Mouse (Mus musculus) kidney, postnatal 0 days (tissue): ENCODE measurements around the gene Slc38a4. TPM values are rescaled to one million over a fixed set of nuclear protein-coding genes. Genes with fewer than 3 reads are reported as not detected.
A peak's percentile ranks its signal among the peaks of the same experiment; 100 is the strongest.

Experiments used
- ATAC-seq: fragments of 200-750 bp; cut with Nextera tagmentation; replicated peaks from 2 replicates; pipeline ENCODE4 v1.8.0; 2017; ENCODE audit warnings: low read depth, moderate number of reproducible peaks, moderate TSS enrichment, moderate library complexity; ENCODE audit not compliant: low FRiP score
- DNase-seq: peaks from one replicate; pipeline ENCODE4 v3.0.0-alpha.2; 2016; ENCODE audit warnings: low spot score
- H3K27ac ChIP-seq: fragments of 300-500 bp; sonication (generic); 2 replicates; pipeline ENCODE4 v1.5.1; 2014; ENCODE audit warnings: mild to moderate bottlenecking
- H3K27me3 ChIP-seq: fragments of 300-500 bp; sonication (generic); 2 replicates; pipeline ENCODE4 v1.6.1; 2014; ENCODE audit warnings: low read length, mixed read lengths; ENCODE audit not compliant: insufficient read depth
- H3K36me3 ChIP-seq: fragments of 300-500 bp; sonication (generic); 2 replicates; pipeline ENCODE4 v1.6.1; 2014; ENCODE audit warnings: low read length, mixed read lengths; ENCODE audit not compliant: insufficient read depth
- H3K4me1 ChIP-seq: fragments of 300-500 bp; sonication (generic); replicated peaks from 2 replicates; pipeline ENCODE4 v1.6.1; 2014; ENCODE audit warnings: antibody characterized with exemption, low read length, mixed read lengths; ENCODE audit not compliant: insufficient read depth
- H3K4me2 ChIP-seq: fragments of 300-500 bp; sonication (generic); 2 replicates; pipeline ENCODE4 v1.6.1; 2014; ENCODE audit warnings: mild to moderate bottlenecking, low read length, moderate library complexity, mixed read lengths
- H3K4me3 ChIP-seq: fragments of 300-500 bp; sonication (generic); replicated peaks from 2 replicates; pipeline ENCODE4 v1.5.1; 2014; ENCODE audit warnings: low read depth, low read length
- H3K9ac ChIP-seq: fragments of 300-500 bp; sonication (generic); 2 replicates; pipeline ENCODE4 v1.6.1; 2014; ENCODE audit warnings: low read depth, low read length
- H3K9me3 ChIP-seq: fragments of 300-500 bp; sonication (generic); replicated peaks from 2 replicates; pipeline ENCODE4 v1.6.1; 2016; ENCODE audit warnings: low read length, inconsistent platforms, mixed read lengths
- CTCF ChIP-seq: IDR thresholded peaks from 2 replicates; pipeline ENCODE4 v1.5.1; 2016; ENCODE audit warnings: antibody characterized with exemption, low read depth, mild to moderate bottlenecking, moderate library complexity
- WGBS: fragments of 180-500 bp; shearing (Covaris S2); extraction: QIAGEN DNeasy Blood & Tissue Kit; methylation state at CpG from one replicate; pipeline ENCODE4 v1.1.7; 2014; 5-methylcytosine and 5-hydroxymethylcytosine counted together
- polyA plus RNA-seq: library from polyadenylated mRNA; unstranded; fragments of >200 nt; fragmentation: Nextera tagmentation; extraction: Ambion mirVana; gene quantifications from 2 replicates; pipeline ENCODE4 v1.2.1, GENCODE M21; 2015

The Slc38a4 gene
- polyA plus RNA-seq, 1 experiment from 2014 or later: 38.4 TPM

DNA sequence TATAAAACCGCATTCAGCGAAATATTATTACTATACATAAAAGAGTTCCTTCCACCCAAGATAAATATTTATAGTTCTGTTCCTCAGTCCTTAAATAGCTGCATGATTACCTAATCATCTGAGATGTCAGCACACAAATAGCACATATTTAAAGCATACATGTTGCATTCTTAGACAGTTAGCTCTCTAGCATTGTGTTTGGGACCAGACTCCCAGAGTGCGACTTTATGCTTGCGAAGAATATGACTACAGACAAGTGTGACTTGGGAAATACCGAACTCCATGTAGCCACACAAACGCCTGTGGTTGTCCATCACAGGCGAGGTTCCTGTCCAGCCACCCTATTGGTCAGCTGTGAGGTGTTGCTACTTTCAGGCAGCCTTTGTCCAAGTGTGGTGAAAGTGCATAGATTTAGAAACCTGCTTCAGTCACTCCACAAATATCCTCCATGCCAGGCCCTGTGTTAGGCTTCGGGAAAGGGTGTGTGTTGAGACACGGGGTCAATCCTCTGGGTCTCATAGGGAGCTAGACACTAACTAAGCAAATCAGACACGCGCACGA, 40.6 kb downstream of the Slc38a4 start:
- no peak for TF ChIP-seq CTCF
- Histone ChIP-seq H3K4me3 (no peak overlapping the region), H3K36me3 (peaks cover 6% of the 10 kb centered on the region; the same call in 1 of the 2 replicates), H3K27ac (no peak overlapping the region), H3K9me3 (no peaks in the 10 kb centered on the region), H3K4me1 (no peaks in the 10 kb centered on the region), H3K27me3 (no peaks in the 10 kb centered on the region), H3K9ac (no peak overlapping the region), H3K4me2 (no peak overlapping the region)
- WGBS: 93% methylated on average over 12 of the region's 12 CpGs
- DNase-seq (no peak), ATAC-seq (no peak)

DNA sequence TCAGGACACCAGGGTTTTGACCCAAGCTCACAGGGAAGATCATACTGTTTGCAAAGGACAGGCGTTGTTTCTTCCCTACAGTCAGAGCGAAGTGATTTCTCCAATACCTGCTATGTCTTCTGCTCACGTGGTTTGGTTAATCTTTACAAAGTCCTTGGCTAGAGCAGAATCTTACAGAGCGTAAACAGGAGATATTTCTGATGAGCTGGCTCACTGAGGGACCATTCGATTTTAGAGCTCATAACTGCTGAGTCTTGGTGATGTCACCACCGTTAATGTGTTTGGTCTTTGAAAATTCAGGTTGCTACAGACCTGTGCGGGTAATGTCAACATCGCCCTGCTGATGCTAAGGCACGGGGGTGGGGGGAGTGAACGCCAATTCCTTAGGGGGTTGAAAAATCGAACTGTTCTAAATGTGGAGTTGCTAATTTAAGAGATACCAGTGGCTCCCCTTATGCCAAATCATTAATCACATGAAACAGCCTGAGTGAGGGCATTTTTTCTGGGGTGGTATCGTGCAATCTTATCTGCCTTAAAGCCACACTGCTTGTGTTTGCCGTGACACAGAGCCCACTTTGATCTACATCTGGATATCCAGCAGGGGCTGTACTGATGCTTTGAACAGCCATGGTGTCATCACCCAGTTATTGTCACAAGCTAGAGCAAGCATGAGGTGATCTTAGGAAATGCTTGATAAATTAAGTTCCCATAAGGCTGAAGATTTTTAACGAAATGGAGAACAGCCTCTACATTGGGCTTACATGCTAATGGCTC, 44.0 kb downstream of the Slc38a4 start:
- no peak overlapping the region for H3K4me2 ChIP-seq
- H3K27ac ChIP-seq: no peak overlapping the region
- no peaks in the 10 kb centered on the region for H3K4me1 ChIP-seq
- no peak overlapping the region for H3K4me3 ChIP-seq
- peaks cover 6% of the 10 kb centered on the region; the same call in 1 of the 2 replicates for H3K36me3 ChIP-seq
- no peak overlapping the region for H3K9ac ChIP-seq
- no peak for ATAC-seq
- WGBS: 79% methylated on average over 14 of the region's 14 CpGs
- no peak for TF ChIP-seq CTCF
- H3K9me3 ChIP-seq: no peaks in the 10 kb centered on the region
- no peaks in the 10 kb centered on the region for H3K27me3 ChIP-seq
- DNase-seq: no peak

DNA sequence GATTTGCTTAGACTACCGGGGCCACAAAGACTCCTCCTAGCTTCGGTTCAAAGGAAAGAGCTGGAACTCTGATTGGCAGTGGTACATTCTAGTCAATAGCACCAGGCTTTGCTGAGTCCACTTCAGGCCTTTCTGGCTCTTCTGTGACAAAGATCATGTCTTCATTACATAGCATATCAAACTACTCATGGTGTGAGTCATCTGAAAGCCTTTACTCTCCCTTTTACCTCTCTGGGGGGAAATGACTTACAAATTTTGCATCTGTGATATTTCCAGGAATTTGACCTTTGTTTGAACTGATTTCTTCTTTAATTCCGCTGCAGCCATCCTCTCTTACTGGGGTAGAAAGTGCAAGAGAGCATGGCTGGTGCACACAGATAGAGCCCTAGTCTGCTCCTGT, 46.5 kb downstream of the Slc38a4 start:
- 84% methylated on average over 3 of the region's 3 CpGs for WGBS

DNA sequence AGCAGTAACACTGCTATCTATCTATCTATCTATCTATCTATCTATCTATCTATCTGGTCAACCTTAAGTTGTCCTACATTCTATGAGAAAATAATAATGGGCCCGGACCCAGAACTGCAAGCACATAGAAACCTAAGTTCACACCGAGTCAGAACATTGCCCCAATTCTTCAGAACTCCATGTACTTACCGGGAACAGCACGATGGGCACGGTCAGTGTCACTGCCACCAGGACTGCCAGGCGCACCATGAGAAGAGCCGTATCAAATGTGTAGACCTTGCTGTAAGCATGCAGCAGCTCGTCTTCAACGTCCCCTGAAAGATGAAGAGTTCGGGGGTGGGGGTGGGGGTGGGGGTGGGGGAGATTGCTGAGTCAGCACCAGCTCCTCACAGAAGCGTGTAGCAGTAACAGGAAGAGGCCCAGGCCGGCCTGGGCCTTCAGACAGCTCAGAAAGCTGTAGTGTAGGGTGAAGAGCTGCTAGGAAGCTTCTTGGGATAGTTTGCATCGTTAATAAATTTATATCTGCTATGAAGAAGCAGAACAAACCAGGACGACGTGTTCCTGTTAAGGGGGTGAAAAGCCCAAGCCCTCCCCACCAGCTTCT, 50.0 kb downstream of the Slc38a4 start:
- no peak for TF ChIP-seq CTCF
- H3K9me3 ChIP-seq: no peaks in the 10 kb centered on the region
- H3K4me2 ChIP-seq: no peak overlapping the region
- WGBS: 85% methylated on average over 15 of the region's 15 CpGs
- no peaks in the 10 kb centered on the region for H3K36me3 ChIP-seq
- DNase-seq (no peak), ATAC-seq (no peak)
- peaks cover 13% of the 10 kb centered on the region; the same call in 1 of the 2 replicates for H3K4me1 ChIP-seq
- H3K4me3 ChIP-seq: no peak overlapping the region
- H3K9ac ChIP-seq: no peak overlapping the region
- no peak overlapping the region for H3K27ac ChIP-seq
- no peaks in the 10 kb centered on the region for H3K27me3 ChIP-seq

More for the DNA sequence above, 46.5 kb downstream of the Slc38a4 start:
- H3K4me2 ChIP-seq: no peak overlapping the region
- H3K9ac ChIP-seq: no peak overlapping the region
- H3K27me3 ChIP-seq: no peaks in the 10 kb centered on the region
- no peak overlapping the region for H3K4me3 ChIP-seq
- H3K9me3 ChIP-seq: no peaks in the 10 kb centered on the region
- ATAC-seq (no peak), DNase-seq (no peak)
- TF ChIP-seq CTCF: no peak
- H3K27ac ChIP-seq: no peak overlapping the region
- peaks cover 6% of the 10 kb centered on the region; the same call in 1 of the 2 replicates for H3K36me3 ChIP-seq
- H3K4me1 ChIP-seq: no peaks in the 10 kb centered on the region

DNA sequence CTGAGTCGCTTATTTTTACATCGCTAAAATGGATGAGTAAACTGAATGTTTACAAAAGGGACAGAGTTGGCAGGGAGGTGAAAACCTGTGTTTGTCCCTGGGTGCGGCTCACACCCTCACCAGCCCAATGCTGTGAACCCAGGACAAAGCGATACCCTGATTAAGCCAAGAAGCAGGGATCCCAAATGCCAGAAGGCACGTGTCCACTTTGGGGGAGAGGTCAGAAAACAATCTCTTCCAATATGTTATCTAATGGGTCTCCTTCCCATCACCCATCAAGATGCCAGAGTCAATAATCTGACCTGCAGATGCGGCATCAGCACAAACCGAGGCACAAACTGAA, 51.3 kb downstream of the Slc38a4 start:
- Histone ChIP-seq H3K27ac (no peak overlapping the region), H3K4me3 (no peak overlapping the region), H3K9me3 (no peaks in the 10 kb centered on the region), H3K9ac (no peak overlapping the region), H3K36me3 (no peaks in the 10 kb centered on the region), H3K4me1 (peaks cover 14% of the 10 kb centered on the region), H3K4me2 (no peak overlapping the region), H3K27me3 (no peaks in the 10 kb centered on the region)
- WGBS: 65% methylated on average over 7 of the region's 7 CpGs
- no peak for TF ChIP-seq CTCF
- no peak for ATAC-seq
- no peak for DNase-seq

DNA sequence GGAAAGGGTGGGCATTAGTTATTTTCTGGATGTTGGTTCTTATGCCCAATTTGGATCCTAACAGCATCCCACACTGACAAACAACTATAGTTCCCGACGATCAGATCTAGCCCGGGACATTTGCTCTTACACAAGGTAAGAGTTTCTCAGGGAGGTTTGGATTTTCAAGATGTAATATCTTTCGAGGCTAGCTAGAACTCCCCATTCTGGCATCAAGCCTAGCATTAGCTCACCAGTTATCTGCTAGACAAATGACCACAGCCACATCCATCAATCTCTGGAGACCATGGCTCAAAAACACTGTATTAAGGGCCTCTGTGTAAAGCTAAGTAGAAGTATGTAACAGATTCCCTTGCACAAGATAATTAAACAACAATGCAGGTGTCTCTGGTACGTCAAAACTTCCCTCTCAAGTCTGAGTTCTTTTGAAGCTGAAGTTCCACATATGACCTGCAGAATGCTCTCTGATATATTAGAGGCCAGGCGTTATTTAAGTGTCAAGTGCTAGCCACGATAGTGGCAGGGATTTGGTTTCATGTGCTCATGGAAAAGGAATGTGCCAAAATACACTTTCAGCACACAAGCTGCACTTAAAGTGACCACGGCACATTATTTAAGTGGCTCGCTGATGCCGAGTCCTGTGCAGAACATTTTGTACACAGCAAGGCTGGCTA, 51.8 kb downstream of the Slc38a4 start:
- ATAC-seq (0 out of 2 replicates have a peak, but pooled peaks have one; percentile 29), DNase-seq (peak; percentile 87)
- Histone ChIP-seq H3K4me1 (peaks cover 14% of the 10 kb centered on the region), H3K27me3 (no peaks in the 10 kb centered on the region), H3K36me3 (no peaks in the 10 kb centered on the region), H3K9me3 (no peaks in the 10 kb centered on the region), H3K27ac (peak overlapping the region; percentile 28; the same call in 1 of the 2 replicates), H3K4me3 (no peak overlapping the region), H3K4me2 (no peak overlapping the region), H3K9ac (no peak overlapping the region)
- WGBS: 40% methylated on average over 10 of the region's 10 CpGs
- no peak for TF ChIP-seq CTCF
